Mouse (Mus musculus): ENCODE results near the gene Trex1.

- TF ChIP-seq CTCF (IDR thresholded peaks at IDR 0.05; ENCODE audit: low read depth): no peak
- no peak for TF ChIP-seq EP300 (IDR thresholded peaks at IDR 0.05; ENCODE audit: low read depth)
These were observed 10.2 kb downstream of the Trex1 start for GRCm38 (mm10) chr9:109049316-109049715.

Measured in liver, postnatal 0 days (tissue).